Mouse (Mus musculus) cerebellum, adult 11 months (tissue): Measurements from ENCODE around the gene Gm33543.

ENCODE experiments used
- DNase-seq: peaks from one replicate; pipeline ENCODE4 v3.0.0; 2022

Gene Gm33543

GRCm38 (mm10) chr10:95830891-95831290 is 11.8 kb downstream of the Gm33543 start:
- DNase-seq, result no peak

- no peak for DNase-seq
Measured at GRCm38 (mm10) chr10:95829471-95829870, 13.3 kb downstream of the Gm33543 start.

GRCm38 (mm10) chr10:95828374-95828773 is 14.4 kb downstream of the Gm33543 start:
- peak; percentile 1 for DNase-seq

- no peak for DNase-seq
Measured at GRCm38 (mm10) chr10:95825651-95826050, 17.1 kb downstream of the Gm33543 start.

GRCm38 (mm10) chr10:95818506-95818905 is 24.2 kb downstream of the Gm33543 start:
- no peak for DNase-seq

GRCm38 (mm10) chr10:95817419-95818161 is 25.1 kb downstream of the Gm33543 start:
- DNase-seq, result no peak

- DNase-seq, result no peak
Measured at GRCm38 (mm10) chr10:95814351-95814750, 28.4 kb downstream of the Gm33543 start.

- DNase-seq, result no peak
Measured at GRCm38 (mm10) chr10:95811869-95812268, 30.9 kb downstream of the Gm33543 start.

GRCm38 (mm10) chr10:95801443-95801811 is 41.3 kb downstream of the Gm33543 start:
- DNase-seq, result peak; percentile 13

- DNase-seq, result no peak
Measured at GRCm38 (mm10) chr10:95800693-95801442, 41.9 kb downstream of the Gm33543 start.

- no peak for DNase-seq
Measured at GRCm38 (mm10) chr10:95797645-95798395, 44.9 kb downstream of the Gm33543 start.

- DNase-seq, result no peak
Measured at GRCm38 (mm10) chr10:95795500-95795899, 47.2 kb downstream of the Gm33543 start.

GRCm38 (mm10) chr10:95794706-95795105 is 48.0 kb downstream of the Gm33543 start:
- no peak for DNase-seq

GRCm38 (mm10) chr10:95791427-95791804 is 51.3 kb downstream of the Gm33543 start:
- no peak for DNase-seq

GRCm38 (mm10) chr10:95790771-95791426 is 51.8 kb downstream of the Gm33543 start:
- peak; percentile 32 for DNase-seq

GRCm38 (mm10) chr10:95787176-95787575 is 55.6 kb downstream of the Gm33543 start:
- no peak for DNase-seq

- DNase-seq, result no peak
Measured at GRCm38 (mm10) chr10:95784837-95785236, 57.9 kb downstream of the Gm33543 start.

GRCm38 (mm10) chr10:95780881-95781600 is 61.7 kb downstream of the Gm33543 start:
- DNase-seq, result no peak

GRCm38 (mm10) chr10:95779801-95780385 is 62.8 kb downstream of the Gm33543 start:
- no peak for DNase-seq

- no peak for DNase-seq
Measured at GRCm38 (mm10) chr10:95778622-95779021, 64.1 kb downstream of the Gm33543 start.

GRCm38 (mm10) chr10:95777701-95778320 is 64.9 kb downstream of the Gm33543 start:
- DNase-seq, result no peak
